ENCODE assay signal across 8 mouse cellular contexts in the genomic region with DNA sequence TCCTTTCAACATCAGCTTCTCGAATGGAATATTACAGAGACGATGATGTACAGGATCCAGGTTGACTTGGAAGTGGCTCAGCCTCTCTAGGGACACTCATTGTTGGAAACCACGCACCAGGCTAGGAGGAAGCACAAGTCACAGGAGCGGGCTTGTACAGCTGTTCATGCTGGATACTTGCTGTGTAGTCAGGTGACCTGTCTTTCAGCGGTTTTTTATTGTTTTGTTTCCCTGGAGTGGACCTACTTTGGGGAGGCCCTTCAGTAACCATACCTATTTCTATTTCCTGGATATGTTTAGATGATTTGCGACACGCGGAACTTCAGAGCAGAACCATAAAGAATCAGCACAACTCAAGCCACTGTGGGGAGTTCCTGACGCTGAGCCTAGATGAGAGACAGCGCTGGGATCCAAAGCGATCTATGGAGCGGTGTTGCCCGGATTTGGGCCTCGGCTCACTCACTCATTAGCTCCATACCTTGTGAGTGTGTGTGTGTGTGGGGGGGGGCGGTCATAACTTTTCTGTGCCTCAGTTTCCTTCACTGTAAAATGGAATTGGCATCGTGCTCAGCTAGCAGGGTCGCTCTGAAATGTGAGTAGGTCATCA. TPM values are rescaled to one million over a fixed set of nuclear protein-coding genes. Genes with fewer than 3 reads are reported as not detected.
DNase-seq lines count a peak whose midpoint lies in the region; ATAC-seq and TF ChIP-seq lines count a peak whose summit lies in the region.

No protein-coding gene starts in this region.

- peak overlapping the region; percentile 76 for H3K4me3 ChIP-seq in lung, adult 2 months (replicated peaks; ENCODE audit: extremely low read depth, low read depth, low read length)
- peak overlapping the region; percentile 68 for H3K4me3 ChIP-seq in hindbrain, embryonic 14.5 days (replicated peaks; ENCODE audit: low read length)
- no peak overlapping the region for H3K4me3 ChIP-seq in macrophage (ENCODE audit: inconsistent target)

- TF ChIP-seq CTCF in lung, adult 2 months (IDR thresholded peaks at IDR 0.05; ENCODE audit: insufficient read depth, low read length): no peak

- peak overlapping the region; percentile 89 for H3K9ac ChIP-seq in hindbrain, embryonic 14.5 days

- H3K27me3 ChIP-seq in hindbrain, embryonic 14.5 days (ENCODE audit: control insufficient read depth, insufficient read depth, low read length): no peaks in the 10 kb centered on the region

- 13% methylated on average over 17 of the region's 17 CpGs for WGBS in lung, adult 2 months
- 14% methylated on average over 17 of the region's 17 CpGs for WGBS in hindbrain, embryonic 14.5 days
- 6% methylated on average over 17 of the region's 17 CpGs for WGBS in macrophage (ENCODE audit: missing documents)

- TF ChIP-seq POLR2A in lung, adult 2 months (IDR thresholded peaks at IDR 0.05; ENCODE audit: borderline replicate concordance, extremely low read depth, low read depth, low read length): no peak

- peaks cover 34% of the 10 kb centered on the region for H3K79me2 ChIP-seq in macrophage (ENCODE audit: inconsistent target)

- no peak overlapping the region; the same call in 1 of the 2 replicates for H3K27ac ChIP-seq in hindbrain, embryonic 14.5 days
- H3K27ac ChIP-seq in macrophage: peak overlapping the region; percentile 80

- peaks cover 6% of the 10 kb centered on the region; the same call in 1 of the 2 replicates for H3K4me1 ChIP-seq in lung, adult 2 months (ENCODE audit: control insufficient read depth, insufficient read depth, low read length)
- 0 out of 2 replicates have a peak, but pooled peaks cover 18% of the 10 kb centered on the region for H3K4me1 ChIP-seq in hindbrain, embryonic 14.5 days (replicated peaks; ENCODE audit: control insufficient read depth, insufficient read depth, low read length)

- peak overlapping the region; percentile 61 for H3K4me2 ChIP-seq in hindbrain, embryonic 14.5 days (replicated peaks)

- no peaks in the 10 kb centered on the region for H3K9me3 ChIP-seq in hindbrain, embryonic 14.5 days (ENCODE audit: control insufficient read depth, low read length)

- no peaks in the 10 kb centered on the region for H3K36me3 ChIP-seq in hindbrain, embryonic 14.5 days (replicated peaks; ENCODE audit: control insufficient read depth, insufficient read depth)
- H3K36me3 ChIP-seq in macrophage (ENCODE audit: inconsistent target): peaks cover 14% of the 10 kb centered on the region; the same call in 1 of the 2 replicates

- ATAC-seq in common myeloid progenitor, adult 5-6 weeks (replicated peaks; ENCODE audit: low read depth, poor library complexity, severe bottlenecking): peak; percentile 24
- ATAC-seq in hindbrain, embryonic 14.5 days (ENCODE audit: low FRiP score): peak; percentile 49

- DNase-seq in lung, adult 2 months: no peak
- DNase-seq in lung, postnatal 14 days: no peak
- no peak for DNase-seq in hindbrain, embryonic 14.5 days (ENCODE audit: low spot score)
- no peak for DNase-seq in ovary, adult 18-20 months (ENCODE audit: low spot score)
- DNase-seq in spleen, adult 18-20 months: no peak
- no peak for DNase-seq in adrenal gland, postnatal 10 days

RNA-seq across cellular contexts. Expression of gene Srxn1, which starts 0.5 kb away (rescaled TPM):
- polyA plus RNA-seq in lung, adult 2 months (2012; rRNA removed): 47.3 and 54.8 TPM in 2 replicates
- total RNA-seq in common myeloid progenitor, adult 5-6 weeks (2017): 9.8 and 13.2 TPM in 2 replicates
- 22.5 and 26.2 TPM in 2 replicates for polyA plus RNA-seq in hindbrain, embryonic 14.5 days (2014; fragmentation: Nextera tagmentation; extraction: Ambion mirVana)
- 100 to 1,000 TPM in 1 of 26 experiments, 10 to 100 TPM in 24, 1 to 10 TPM in 1; 5.6 to 107 (median 26.1) TPM for total RNA-seq in macrophage (2018; cell fraction: chromatin; rRNA removed)
- 100 to 1,000 TPM in 3 of 26 experiments, 10 to 100 TPM in 23; 37.1 to 134 (median 71.0) TPM for total RNA-seq in macrophage (2018; cell fraction: cytosol; rRNA removed)
- 100 to 1,000 TPM in 1 of 26 experiments, 10 to 100 TPM in 25; 13.7 to 101 (median 49.4) TPM for total RNA-seq in macrophage (2018; cell fraction: nucleus; rRNA removed)
- polyA plus RNA-seq in macrophage (2018): 56.7 to 128 TPM (median 85.7 TPM) in 3 replicates
- total RNA-seq in adrenal gland, postnatal 10 days (2021): 100 to 1,000 TPM in 1 of 2 experiments, 10 to 100 TPM in 1; 48.5 to 177 TPM

RNA-seq across cellular contexts. Expression of gene Scrt2, which starts 23.5 kb away (rescaled TPM):
- polyA plus RNA-seq in lung, adult 2 months (2012; rRNA removed): not detected in 2 replicates
- total RNA-seq in common myeloid progenitor, adult 5-6 weeks (2017): not detected in 2 replicates
- polyA plus RNA-seq in hindbrain, embryonic 14.5 days (2014; fragmentation: Nextera tagmentation; extraction: Ambion mirVana): 10.9 and 13.6 TPM in 2 replicates
- total RNA-seq in macrophage (2018; cell fraction: chromatin; rRNA removed): under 1 TPM in 1 of 26 experiments, not detected in 25; 0.23 TPM
- total RNA-seq in macrophage (2018; cell fraction: cytosol; rRNA removed): under 1 TPM in 2 of 26 experiments, not detected in 24; 0.07 to 0.13 TPM
- under 1 TPM in 2 of 26 experiments, not detected in 24; 0.11 to 0.15 TPM for total RNA-seq in macrophage (2018; cell fraction: nucleus; rRNA removed)
- not detected in 3 replicates for polyA plus RNA-seq in macrophage (2018)
- under 1 TPM; 0.21 to 0.27 TPM for total RNA-seq in adrenal gland, postnatal 10 days (2021)

RNA-seq across cellular contexts. Expression of gene Tcf15, which starts 38.5 kb away (rescaled TPM):
- polyA plus RNA-seq in lung, adult 2 months (2012; rRNA removed): 2.4 and 5.5 TPM in 2 replicates
- 1.2 TPM in 1 of 2 replicates, not detected in the other for total RNA-seq in common myeloid progenitor, adult 5-6 weeks (2017)
- polyA plus RNA-seq in hindbrain, embryonic 14.5 days (2014; fragmentation: Nextera tagmentation; extraction: Ambion mirVana): 1.6 and 2.3 TPM in 2 replicates
- total RNA-seq in macrophage (2018; cell fraction: chromatin; rRNA removed): not detected
- total RNA-seq in macrophage (2018; cell fraction: cytosol; rRNA removed): not detected
- not detected for total RNA-seq in macrophage (2018; cell fraction: nucleus; rRNA removed)
- not detected in 3 replicates for polyA plus RNA-seq in macrophage (2018)
- 10 to 100 TPM; 22.8 to 28.8 TPM for total RNA-seq in adrenal gland, postnatal 10 days (2021)

Comparison
In these comparisons a context has a peak if more than half of its experiments do, and no peak if none do; other contexts are left out.
1. RNA of gene Scrt2, which starts 23.5 kb away (polyA plus RNA-seq): 10.9 to 13.6 TPM in hindbrain, embryonic 14.5 days; not detected in macrophage and not detected in lung, adult 2 months; every median in the first group is over 10 times any median in the second.